Mouse (Mus musculus) left cerebral cortex, postnatal 10 days (tissue): Measurements from ENCODE around the gene Cux2. TPM values are rescaled to one million over a fixed set of nuclear protein-coding genes. Genes with fewer than 3 reads are reported as not detected.

ENCODE experiments used
- microRNA-seq: library from miRNA; unstranded; fragments of <30 nt; microRNA quantifications from one replicate; pipeline ENCODE4 v1.2.0, GENCODE M21; 2022
- total RNA-seq, 2 experiments: library from RNA; stranded (reverse); gene quantifications; 2 replicates each; pipeline ENCODE4 v1.2.3; 2021

Cux2 gene
- total RNA-seq, 2 experiments from 2014 or later: 180 to 194 TPM

Small RNA genes within 50 kb of the gene (microRNA-seq; reads per million reads assigned to microRNA genes)
- gene Mir7031: 7.2 reads per million, percentile 25 among the genes with 10 or more reads in this experiment

Other genes with a start within 250 kb of the Cux2 start
- gene Sh2b3, start 212.5 kb downstream of the Cux2 start, total RNA-seq: 10 to 100 TPM; 17.1 to 17.3 TPM
- 10 to 100 TPM; 11.4 to 12.4 TPM for gene Pheta1, start 201.1 kb downstream of the Cux2 start, total RNA-seq
- gene Myl2, start 50.8 kb upstream of the Cux2 start, total RNA-seq: 1 to 10 TPM in 1 of 2 experiments, under 1 TPM in 1; 0.97 to 1.4 TPM
- gene Ccdc63, start 90.7 kb upstream of the Cux2 start, total RNA-seq: 1 to 10 TPM in 1 of 2 experiments, under 1 TPM in 1; 0.24 to 1.2 TPM
- 100 to 1,000 TPM; 170 to 190 TPM for gene Ppp1cc, start 108.2 kb upstream of the Cux2 start, total RNA-seq
- 1 to 10 TPM; 2.1 to 2.6 TPM for gene Hvcn1, start 156.7 kb upstream of the Cux2 start, total RNA-seq
- gene Tctn1, start 214.4 kb upstream of the Cux2 start, total RNA-seq: 10 to 100 TPM; 13.1 to 15.6 TPM
- 10 to 100 TPM; 22.8 to 24.1 TPM for gene Pptc7, start 234.3 kb upstream of the Cux2 start, total RNA-seq